Mouse (Mus musculus) ES-Bruce4 (cell line): ENCODE measurements around the gene Tango2. TPM values are rescaled to one million over a fixed set of nuclear protein-coding genes. Genes with fewer than 3 reads are reported as not detected.

Experiments
- H3K27ac ChIP-seq: 2 replicates; pipeline ENCODE4 v1.5.1; 2012; ENCODE audit warnings: low read length, inconsistent platforms; ENCODE audit not compliant: insufficient read depth
- H3K27me3 ChIP-seq: 2 replicates; pipeline ENCODE4 v1.6.1; 2012; ENCODE audit warnings: mild to moderate bottlenecking, low read length, inconsistent platforms; ENCODE audit not compliant: control insufficient read depth, poor library complexity, insufficient read depth, severe bottlenecking
- H3K36me3 ChIP-seq: 2 replicates; pipeline ENCODE4 v1.6.1; 2012; ENCODE audit warnings: inconsistent platforms, mild to moderate bottlenecking, low read length, moderate library complexity; ENCODE audit not compliant: control insufficient read depth, poor library complexity, insufficient read depth, severe bottlenecking
- H3K4me1 ChIP-seq: one replicate; pipeline ENCODE4 v1.8.1; 2011; ENCODE audit warnings: low read length; ENCODE audit not compliant: control insufficient read depth, insufficient read depth
- H3K4me3 ChIP-seq: 2 replicates; pipeline ENCODE4 v1.5.1; 2011; ENCODE audit warnings: low read depth, mild to moderate bottlenecking, low read length
- H3K9ac ChIP-seq: 2 replicates; pipeline ENCODE4 v1.6.1; 2012; ENCODE audit warnings: low read depth, mild to moderate bottlenecking, inconsistent platforms; ENCODE audit not compliant: poor library complexity, severe bottlenecking
- H3K9me3 ChIP-seq: replicated peaks from 2 replicates; pipeline ENCODE4 v1.6.1; 2012; ENCODE audit warnings: mild to moderate bottlenecking, low read length, inconsistent platforms; ENCODE audit not compliant: control insufficient read depth, poor library complexity, insufficient read depth, severe bottlenecking
- CTCF ChIP-seq: IDR thresholded peaks from one replicate; pipeline ENCODE4 v1.8.1; 2011; ENCODE audit warnings: low read depth, low read length
- EP300 ChIP-seq: IDR thresholded peaks from 2 replicates; pipeline ENCODE4 v1.6.1; 2011; ENCODE audit warnings: low read depth, low read length; ENCODE audit not compliant: insufficient read depth
- POLR2A ChIP-seq: IDR thresholded peaks from one replicate; pipeline ENCODE4 v1.8.1; 2011; ENCODE audit warnings: low read length; ENCODE audit not compliant: insufficient read depth
- polyA plus RNA-seq: library from polyadenylated mRNA; stranded (reverse); fragments of >200 nt; gene quantifications from 2 replicates; pipeline ENCODE4 v1.2.4, GENCODE M21; 2011; ENCODE audit warnings: low read depth; ENCODE audit not compliant: missing spikeins, insufficient read depth, insufficient read length

Gene Tango2
- polyA plus RNA-seq, 1 experiment = 19.3 TPM

GRCm38 (mm10) chr16:18333976-18334375 lies 13.9 kb downstream of the Tango2 start:
- H3K4me1 ChIP-seq = no peaks in the 10 kb centered on the region
- H3K36me3 ChIP-seq = no peaks in the 10 kb centered on the region
- TF ChIP-seq EP300 (no peak), POLR2A (no peak), CTCF (no peak)
- H3K4me3 ChIP-seq = no peak overlapping the region
- H3K27me3 ChIP-seq = no peaks in the 10 kb centered on the region; the same call in 1 of the 2 replicates
- H3K9me3 ChIP-seq = no peaks in the 10 kb centered on the region
- H3K9ac ChIP-seq = no peak overlapping the region
- H3K27ac ChIP-seq = no peak overlapping the region

DNA sequence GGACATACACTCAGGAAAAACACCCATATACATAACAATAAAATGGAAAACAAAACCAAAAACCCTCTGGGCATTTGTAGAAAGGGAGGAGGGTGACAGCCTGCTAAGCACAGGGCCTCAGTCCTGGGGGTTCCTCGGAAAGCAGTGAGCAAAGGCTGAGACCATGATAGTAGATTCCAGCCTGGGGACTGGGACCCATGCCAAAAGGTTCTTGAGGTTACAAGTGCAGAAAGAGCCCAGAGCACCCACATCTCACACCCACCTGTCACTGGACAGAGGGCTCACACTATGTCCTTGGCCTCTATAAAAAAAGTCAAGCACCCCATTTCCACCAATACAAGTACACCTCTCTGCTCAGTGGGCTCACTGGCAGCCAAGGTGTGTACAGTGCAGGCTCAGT lies 19.4 kb downstream of the Tango2 start:
- TF ChIP-seq EP300 (no peak), POLR2A (no peak), CTCF (no peak)
- Histone ChIP-seq H3K27ac (no peak overlapping the region), H3K9ac (no peak overlapping the region), H3K27me3 (no peaks in the 10 kb centered on the region; the same call in 1 of the 2 replicates), H3K36me3 (no peaks in the 10 kb centered on the region), H3K4me3 (no peak overlapping the region), H3K9me3 (no peaks in the 10 kb centered on the region), H3K4me1 (peaks cover 2% of the 10 kb centered on the region)

DNA sequence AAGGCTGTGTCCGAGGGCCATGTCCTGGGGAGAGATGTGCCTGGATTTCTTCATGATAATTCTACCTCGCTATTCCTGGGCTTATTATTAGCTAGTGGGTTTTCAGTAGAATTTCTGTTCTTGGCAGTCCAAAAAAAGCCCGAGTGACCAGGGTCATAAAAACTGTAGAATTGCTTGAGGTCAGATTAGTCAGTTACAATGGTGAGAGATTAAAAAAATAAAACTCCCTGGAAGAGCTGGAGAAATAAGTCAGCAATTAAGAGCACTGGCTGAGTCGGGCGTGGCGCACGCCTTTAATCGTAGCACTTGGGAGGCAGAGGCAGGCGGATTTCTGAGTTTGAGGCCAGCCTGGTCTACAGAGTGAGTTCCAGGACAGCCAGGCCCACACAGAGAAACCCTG lies 20.0 kb downstream of the Tango2 start:
- no peak overlapping the region for H3K27ac ChIP-seq
- H3K9me3 ChIP-seq = no peaks in the 10 kb centered on the region
- H3K9ac ChIP-seq = no peak overlapping the region
- TF ChIP-seq POLR2A = no peak
- no peak for TF ChIP-seq CTCF
- TF ChIP-seq EP300 = no peak
- H3K36me3 ChIP-seq = no peaks in the 10 kb centered on the region
- H3K4me1 ChIP-seq = peaks cover 2% of the 10 kb centered on the region
- no peaks in the 10 kb centered on the region; the same call in 1 of the 2 replicates for H3K27me3 ChIP-seq
- no peak overlapping the region for H3K4me3 ChIP-seq

DNA sequence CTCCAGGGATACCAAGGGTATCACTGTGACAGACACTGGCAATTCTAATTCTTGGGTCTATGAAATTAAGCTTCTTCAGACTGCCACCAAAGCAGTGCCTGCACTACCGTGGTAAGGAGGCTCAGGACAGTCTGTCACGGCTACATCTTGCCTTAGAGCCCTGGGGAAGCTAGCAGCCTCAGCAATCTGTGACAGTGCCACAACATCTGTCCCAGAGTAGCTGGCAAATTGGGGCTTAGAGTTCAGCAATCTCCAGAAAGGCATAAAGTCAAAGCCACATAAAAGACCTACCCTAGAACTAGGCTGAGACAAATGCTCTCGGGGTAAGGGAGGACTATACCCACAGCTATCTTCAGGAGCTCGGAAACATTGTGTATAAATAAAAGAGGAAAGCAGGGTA lies 22.2 kb downstream of the Tango2 start:
- H3K4me1 ChIP-seq = peaks cover 4% of the 10 kb centered on the region
- H3K36me3 ChIP-seq = no peaks in the 10 kb centered on the region
- no peaks in the 10 kb centered on the region for H3K9me3 ChIP-seq
- H3K9ac ChIP-seq = no peak overlapping the region
- TF ChIP-seq POLR2A (no peak), EP300 (no peak), CTCF (no peak)
- no peak overlapping the region for H3K4me3 ChIP-seq
- no peaks in the 10 kb centered on the region for H3K27me3 ChIP-seq
- no peak overlapping the region for H3K27ac ChIP-seq

- peaks cover 4% of the 10 kb centered on the region for H3K4me1 ChIP-seq
- TF ChIP-seq POLR2A (no peak), EP300 (0 out of 2 replicates have a peak, but pooled peaks have one; percentile 47)
- no peak overlapping the region for H3K27ac ChIP-seq
- H3K9ac ChIP-seq = no peak overlapping the region
- H3K4me3 ChIP-seq = no peak overlapping the region
- H3K27me3 ChIP-seq = no peaks in the 10 kb centered on the region
- no peaks in the 10 kb centered on the region for H3K36me3 ChIP-seq
- H3K9me3 ChIP-seq = no peaks in the 10 kb centered on the region
Measured at GRCm38 (mm10) chr16:18324031-18324430, 23.9 kb downstream of the Tango2 start.

GRCm38 (mm10) chr16:18323460-18323859 lies 24.4 kb downstream of the Tango2 start:
- H3K4me1 ChIP-seq = peaks cover 4% of the 10 kb centered on the region
- H3K4me3 ChIP-seq = no peak overlapping the region
- H3K36me3 ChIP-seq = no peaks in the 10 kb centered on the region
- no peak overlapping the region for H3K27ac ChIP-seq
- H3K27me3 ChIP-seq = no peaks in the 10 kb centered on the region
- no peak overlapping the region for H3K9ac ChIP-seq
- no peak for TF ChIP-seq EP300
- TF ChIP-seq POLR2A = no peak
- no peak for TF ChIP-seq CTCF
- H3K9me3 ChIP-seq = no peaks in the 10 kb centered on the region
